Mouse (Mus musculus) stomach, embryonic 16.5 days (tissue): ENCODE measurements around the gene Spag6l. TPM values are rescaled to one million over a fixed set of nuclear protein-coding genes. Genes with fewer than 3 reads are reported as not detected.

ENCODE experiments used
- ATAC-seq: fragments of 200-750 bp; cut with Nextera tagmentation; 2 replicates; pipeline ENCODE4 v1.8.0; 2017; ENCODE audit warnings: moderate number of reproducible peaks, moderate TSS enrichment; ENCODE audit not compliant: insufficient read depth, low FRiP score
- H3K27ac ChIP-seq: fragments of 300-500 bp; sonication (generic); 2 replicates; pipeline ENCODE4 v1.5.1; 2014; ENCODE audit warnings: low read length
- H3K27me3 ChIP-seq: fragments of 300-500 bp; sonication (generic); 2 replicates; pipeline ENCODE4 v1.6.1; 2014; ENCODE audit warnings: low read length, control low read depth, mixed read lengths; ENCODE audit not compliant: control insufficient read depth, insufficient read depth
- H3K36me3 ChIP-seq: fragments of 300-500 bp; sonication (generic); 2 replicates; pipeline ENCODE4 v1.6.1; 2014; ENCODE audit warnings: low read length; ENCODE audit not compliant: control insufficient read depth, insufficient read depth
- H3K4me1 ChIP-seq: fragments of 300-500 bp; sonication (generic); 2 replicates; pipeline ENCODE4 v1.6.1; 2014; ENCODE audit warnings: low read length, control low read depth, mixed read lengths; ENCODE audit not compliant: control insufficient read depth, insufficient read depth
- H3K4me2 ChIP-seq: fragments of 300-500 bp; sonication (generic); 2 replicates; pipeline ENCODE4 v1.6.1; 2014; ENCODE audit warnings: low read depth, low read length, mixed read lengths
- H3K4me3 ChIP-seq: fragments of 300-500 bp; sonication (generic); replicated peaks from 2 replicates; pipeline ENCODE4 v1.5.1; 2014; ENCODE audit warnings: mild to moderate bottlenecking, low read length
- H3K9ac ChIP-seq: fragments of 300-500 bp; sonication (generic); 2 replicates; pipeline ENCODE4 v1.6.1; 2014; ENCODE audit warnings: low read length
- H3K9me3 ChIP-seq: fragments of 300-500 bp; sonication (generic); replicated peaks from 2 replicates; pipeline ENCODE4 v1.6.1; 2016; ENCODE audit warnings: low read length, control low read depth; ENCODE audit not compliant: control insufficient read depth
- WGBS: fragments of 180-500 bp; shearing (Covaris S2); extraction: QIAGEN DNeasy Blood & Tissue Kit; methylation state at CpG from one replicate; pipeline ENCODE4 v1.1.7; 2014; 5-methylcytosine and 5-hydroxymethylcytosine counted together
- polyA plus RNA-seq: library from polyadenylated mRNA; unstranded; fragments of >200 nt; fragmentation: Nextera tagmentation; extraction: Ambion mirVana; gene quantifications from 2 replicates; pipeline ENCODE4 v1.2.1, GENCODE M21; 2015

Gene Spag6l
- polyA plus RNA-seq, 1 experiment from 2014 or later: 0.15 TPM

- no peak for ATAC-seq
- 61% methylated on average over 2 of the region's 2 CpGs for WGBS
- H3K27ac ChIP-seq: no peak overlapping the region
These were observed 22.9 kb downstream of the Spag6l start for GRCm38 (mm10) chr16:16806325-16806724.

More at GRCm38 (mm10) chr16:16806325-16806724, 22.9 kb downstream of the Spag6l start:
- Histone ChIP-seq H3K4me3 (no peak overlapping the region), H3K9me3 (no peaks in the 10 kb centered on the region), H3K4me2 (no peak overlapping the region), H3K27me3 (no peaks in the 10 kb centered on the region), H3K9ac (no peak overlapping the region), H3K4me1 (no peaks in the 10 kb centered on the region), H3K36me3 (no peaks in the 10 kb centered on the region)

Other genes with a start within 250 kb of the Spag6l start
- gene Fgd4, start 228.9 kb downstream of the Spag6l start, polyA plus RNA-seq: 10.3 and 11.5 TPM in 2 replicates
- gene Olfr19, start 153.1 kb downstream of the Spag6l start, polyA plus RNA-seq: not detected in 2 replicates
- gene Igll1, start 34.5 kb upstream of the Spag6l start, polyA plus RNA-seq: 1.0 and 2.3 TPM in 2 replicates
- gene Top3b, start 41.3 kb upstream of the Spag6l start, polyA plus RNA-seq: 51.4 and 53.8 TPM in 2 replicates
- 2.7 and 3.8 TPM in 2 replicates for gene Vpreb1, start 41.4 kb upstream of the Spag6l start, polyA plus RNA-seq
- gene Ppm1f, start 67.0 kb upstream of the Spag6l start, polyA plus RNA-seq: 21.8 and 23.1 TPM in 2 replicates
- gene Mapk1, start 153.9 kb upstream of the Spag6l start, polyA plus RNA-seq: 130 and 134 TPM in 2 replicates
- gene Ypel1, start 240.2 kb upstream of the Spag6l start, polyA plus RNA-seq: 11.7 and 11.8 TPM in 2 replicates